Mouse (Mus musculus): ENCODE results near the gene Duox1.

GRCm38 (mm10) chr2:122378421-122379291 is 63.2 kb downstream of the Duox1 start:
- TF ChIP-seq CTCF (IDR thresholded peaks at IDR 0.05; ENCODE audit: borderline replicate concordance, insufficient read depth, low read depth, low read length) (peak; percentile 48; the same call in 1 of the 2 replicates), POLR2A (IDR thresholded peaks at IDR 0.05; ENCODE audit: borderline replicate concordance, insufficient read depth, low read length) (no peak)
